Mouse (Mus musculus) E14TG2a.4 (cell line): ENCODE results near the gene Atat1.
A peak's percentile ranks its signal among the peaks of the same experiment; 100 is the strongest.

Experiments used
- H3K27me3 ChIP-seq: 2 replicates; pipeline ENCODE4 v1.6.1; 2014; ENCODE audit warnings: low read length, control low read depth; ENCODE audit not compliant: insufficient read depth
- H3K36me3 ChIP-seq: 2 replicates; pipeline ENCODE4 v1.6.1; 2014; ENCODE audit warnings: low read length, control low read depth; ENCODE audit not compliant: insufficient read depth
- H3K4me1 ChIP-seq: replicated peaks from 2 replicates; pipeline ENCODE4 v1.6.1; 2014; ENCODE audit warnings: low read depth, low read length, control low read depth
- H3K4me3 ChIP-seq: replicated peaks from 2 replicates; pipeline ENCODE4 v1.5.1; 2014; ENCODE audit warnings: mild to moderate bottlenecking, low read length
- H3K9me3 ChIP-seq: 2 replicates; pipeline ENCODE4 v1.6.1; 2014; ENCODE audit warnings: low read length, control low read depth
- CTCF ChIP-seq: conservative IDR thresholded peaks from 2 replicates; pipeline ENCODE4 v1.5.1; 2014; ENCODE audit warnings: low read length
- NANOG ChIP-seq: IDR thresholded peaks from 2 replicates; pipeline ENCODE4 v1.6.1; 2014; ENCODE audit warnings: borderline replicate concordance, low read length, mixed read lengths
- POU5F1 ChIP-seq: IDR thresholded peaks from 2 replicates; pipeline ENCODE4 v1.6.1; 2014; ENCODE audit warnings: low read length, borderline replicate concordance

Gene Atat1

DNA sequence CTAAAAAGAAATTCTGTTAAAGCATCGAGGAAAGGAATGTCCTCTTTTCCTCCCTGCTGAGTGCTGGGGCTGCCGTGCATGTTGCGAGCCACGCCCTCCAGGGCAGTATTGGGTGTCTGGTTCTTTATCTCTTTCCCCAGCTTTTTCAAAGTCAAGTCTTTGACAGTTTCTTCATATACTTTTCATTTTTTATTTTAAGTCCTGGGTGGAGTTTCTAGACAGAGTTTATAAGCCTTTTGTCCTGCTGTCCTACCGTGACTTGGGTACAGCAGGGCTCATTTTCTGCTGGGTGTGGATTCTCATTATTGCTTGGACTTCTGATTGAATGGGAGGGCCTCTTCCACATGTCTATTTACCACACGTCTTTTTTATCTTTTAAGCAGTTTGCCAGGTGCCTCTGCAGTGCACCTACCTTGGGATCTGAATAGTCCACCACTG, 10.0 kb upstream of the Atat1 start:
- TF ChIP-seq NANOG (no peak), CTCF (no peak), POU5F1 (no peak)
- Histone ChIP-seq H3K27me3 (no peaks in the 10 kb centered on the region), H3K4me3 (peak overlapping the region; percentile 99), H3K9me3 (no peaks in the 10 kb centered on the region), H3K36me3 (peaks cover 69% of the 10 kb centered on the region), H3K4me1 (peaks cover 44% of the 10 kb centered on the region)

DNA sequence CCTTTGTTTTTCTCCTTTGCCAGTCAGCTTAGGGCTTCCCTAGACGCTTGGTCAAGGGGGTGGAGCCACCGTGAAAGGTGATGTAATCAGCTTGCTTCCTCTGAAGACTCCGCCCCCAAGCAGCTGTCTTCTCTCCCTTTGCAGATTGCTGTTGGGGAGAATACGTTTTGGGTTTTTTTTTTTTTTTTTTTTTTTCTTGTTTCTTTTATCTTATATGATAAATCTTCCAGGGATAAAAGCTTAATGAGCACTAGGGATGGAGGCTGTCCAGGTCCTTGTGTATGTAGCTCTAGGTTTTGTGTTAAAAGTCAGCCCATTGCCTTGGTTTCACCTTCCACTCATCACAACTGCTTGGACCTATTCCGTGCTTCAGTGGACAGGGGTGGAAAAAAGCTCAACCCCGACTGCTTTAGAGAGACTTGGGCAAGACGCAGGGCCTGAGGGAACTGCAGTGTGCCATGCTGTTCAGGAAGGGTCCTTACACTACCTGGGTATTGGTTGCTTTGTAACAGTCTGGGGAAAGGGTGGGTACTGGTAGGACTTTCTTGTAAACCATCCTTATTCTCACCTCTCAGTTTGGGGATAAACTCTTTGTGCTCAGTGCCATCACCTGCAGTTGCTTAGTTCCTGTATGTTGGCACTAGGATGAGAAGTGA, 9.3 kb upstream of the Atat1 start:
- no peaks in the 10 kb centered on the region for H3K27me3 ChIP-seq
- H3K4me1 ChIP-seq, result peaks cover 50% of the 10 kb centered on the region
- H3K4me3 ChIP-seq, result peak overlapping the region; percentile 99
- H3K36me3 ChIP-seq, result peaks cover 69% of the 10 kb centered on the region
- TF ChIP-seq POU5F1, result no peak
- no peaks in the 10 kb centered on the region for H3K9me3 ChIP-seq

DNA sequence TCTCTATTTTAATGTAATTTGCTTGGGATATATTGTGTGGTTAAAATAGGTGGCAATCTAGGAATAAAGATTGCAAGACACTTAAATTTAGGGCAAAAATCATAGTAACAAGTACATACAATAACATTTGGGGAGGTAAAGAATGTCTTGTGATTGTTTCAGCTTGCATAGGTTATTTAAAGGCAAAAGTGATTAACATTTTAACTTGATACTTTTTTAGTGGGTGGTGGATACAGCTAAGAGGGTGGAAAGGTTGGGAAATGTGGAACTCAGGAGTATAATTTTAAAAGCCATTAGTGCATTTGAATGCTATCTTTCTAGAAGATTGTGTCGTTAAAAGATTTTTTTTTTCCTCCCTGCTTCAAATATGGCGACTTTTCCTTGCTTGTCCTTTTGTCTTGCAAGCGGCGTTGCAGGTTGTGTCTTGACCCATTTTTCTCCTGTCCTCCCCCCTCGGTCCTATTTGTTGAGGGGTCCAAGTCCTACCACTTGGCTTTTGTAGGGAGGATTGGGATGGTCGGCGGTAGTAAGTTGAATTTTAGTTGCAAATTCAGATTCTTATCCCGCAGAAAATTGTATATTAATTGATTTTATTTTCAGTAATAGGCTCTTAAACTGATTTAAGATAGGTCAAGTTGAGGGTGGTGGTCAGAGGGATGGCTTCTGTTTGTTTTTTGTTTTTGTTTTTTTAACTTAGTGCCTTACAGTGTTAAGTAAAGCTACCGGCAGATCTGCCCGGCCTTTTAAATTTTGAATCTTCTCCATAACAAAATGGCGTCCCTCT, 8.6 kb upstream of the Atat1 start:
- Histone ChIP-seq H3K4me3 (peak overlapping the region; percentile 99), H3K9me3 (no peaks in the 10 kb centered on the region), H3K4me1 (peaks cover 50% of the 10 kb centered on the region), H3K27me3 (no peaks in the 10 kb centered on the region), H3K36me3 (peaks cover 69% of the 10 kb centered on the region)
- TF ChIP-seq POU5F1 (no peak), NANOG (no peak), CTCF (no peak)

DNA sequence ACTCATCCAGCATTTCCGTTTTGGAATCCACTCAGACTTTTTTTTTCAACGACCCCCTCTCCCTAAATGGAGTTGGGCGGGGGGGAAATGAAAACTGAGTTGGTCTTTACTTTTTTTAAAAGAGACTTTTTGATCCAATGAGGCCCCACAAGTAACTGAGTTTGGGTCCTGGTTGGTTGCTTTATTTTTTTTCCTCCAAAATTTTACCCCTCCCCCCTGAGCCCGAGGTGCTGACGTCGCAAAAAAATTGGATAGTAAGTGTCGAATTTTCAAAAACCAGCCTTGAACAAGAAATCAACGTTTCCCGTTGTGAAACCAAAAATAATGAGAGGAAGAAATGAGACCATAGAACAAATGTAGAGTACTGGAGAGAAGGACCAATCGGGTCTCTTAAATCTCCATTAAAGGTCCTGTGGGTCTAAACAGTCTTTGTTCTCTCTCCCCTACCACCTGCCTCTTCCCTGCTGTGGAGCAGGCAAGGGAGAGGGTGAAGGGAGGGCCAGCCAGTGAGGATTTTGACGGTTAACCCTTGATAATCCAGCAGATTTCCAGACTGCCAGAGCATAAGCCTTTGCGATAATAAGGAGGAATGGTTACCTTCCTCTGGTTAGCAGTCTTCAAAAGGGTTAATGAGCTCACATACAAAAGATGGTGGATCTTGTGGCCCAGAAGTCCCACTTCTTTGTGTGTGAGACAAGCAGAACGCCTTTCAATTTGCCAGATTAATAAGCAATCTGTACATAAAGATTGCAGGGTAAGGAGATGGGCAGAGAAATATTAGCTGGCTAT, 7.8 kb upstream of the Atat1 start:
- no peaks in the 10 kb centered on the region for H3K9me3 ChIP-seq
- no peaks in the 10 kb centered on the region for H3K27me3 ChIP-seq
- H3K4me3 ChIP-seq, result peak overlapping the region; percentile 99
- peaks cover 58% of the 10 kb centered on the region for H3K4me1 ChIP-seq
- peaks cover 69% of the 10 kb centered on the region for H3K36me3 ChIP-seq
- TF ChIP-seq POU5F1 (no peak), NANOG (no peak), CTCF (no peak)

DNA sequence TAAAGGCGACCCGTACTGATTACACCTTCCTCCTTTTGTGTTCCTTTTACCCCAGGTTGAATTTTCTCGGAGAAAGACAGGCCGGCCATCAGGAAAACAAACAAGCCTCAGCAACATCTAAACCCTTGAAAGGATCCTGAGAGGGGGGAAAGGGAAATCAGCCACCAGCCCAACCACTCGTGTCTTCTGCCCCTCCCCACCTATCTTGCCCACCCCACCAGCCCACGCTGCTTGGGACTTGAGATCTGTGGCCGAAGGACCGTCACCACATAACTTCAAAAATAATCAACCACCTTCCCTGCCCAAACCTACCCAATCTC, 7.2 kb upstream of the Atat1 start:
- H3K36me3 ChIP-seq, result peaks cover 69% of the 10 kb centered on the region

DNA sequence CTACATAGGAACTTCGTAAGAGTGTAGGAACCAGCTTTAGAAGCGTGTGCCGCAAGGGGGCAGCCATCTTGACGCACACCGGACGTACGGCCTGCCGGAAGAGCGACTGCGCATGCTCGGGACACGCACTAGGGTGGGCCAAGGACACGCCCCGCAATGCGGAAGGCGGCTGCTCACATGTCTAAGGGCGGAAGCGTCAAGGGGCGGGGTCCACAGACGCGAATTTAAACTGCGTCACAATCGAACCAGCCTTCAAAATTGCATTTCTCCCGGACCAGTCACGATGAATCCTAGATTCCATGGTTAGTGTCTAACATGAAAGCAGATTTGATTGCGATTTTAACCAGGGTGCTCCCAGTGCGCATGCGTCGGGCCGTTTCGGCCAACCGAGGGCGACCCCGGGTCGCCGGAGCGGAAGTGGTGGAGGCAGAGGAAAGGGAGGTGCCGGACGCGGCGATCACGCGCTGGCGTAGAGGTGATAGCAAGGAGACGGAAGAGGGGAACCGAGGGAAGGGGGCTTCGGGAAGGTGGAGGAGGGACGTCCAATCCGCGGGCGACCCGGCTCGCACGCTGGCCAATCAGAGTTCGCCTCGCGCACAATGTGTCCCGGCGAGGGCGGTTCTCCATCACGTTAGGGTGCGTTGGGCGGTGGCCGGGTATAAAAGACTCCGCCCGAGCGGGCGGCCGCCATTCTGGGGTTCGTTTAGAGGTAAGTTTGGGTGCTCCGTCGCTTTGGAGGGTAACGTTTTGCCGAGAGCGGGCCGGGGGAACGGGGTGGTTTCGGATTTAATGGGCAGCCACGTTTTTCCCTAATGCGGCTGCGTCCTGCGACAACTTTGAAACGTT, 6.6 kb upstream of the Atat1 start, which contains the start of the genes Mrps18b and Ppp1r10:
Mrps18b (minus strand) TSS at position 93 of the 846 bp plus-strand sequence.
Ppp1r10 (plus strand) TSS at position 138 of the 846 bp plus-strand sequence.
- H3K27me3 ChIP-seq, result no peaks in the 10 kb centered on the region
- no peak for TF ChIP-seq NANOG
- no peak for TF ChIP-seq POU5F1
- 0 out of 2 replicates have a peak, but pooled peaks have one; percentile 13 for TF ChIP-seq CTCF

More for the DNA sequence above, 7.2 kb upstream of the Atat1 start:
- H3K4me3 ChIP-seq, result peak overlapping the region; percentile 99
- H3K27me3 ChIP-seq, result no peaks in the 10 kb centered on the region
- H3K9me3 ChIP-seq, result no peaks in the 10 kb centered on the region
- TF ChIP-seq CTCF (no peak), POU5F1 (no peak), NANOG (no peak)
- peaks cover 58% of the 10 kb centered on the region for H3K4me1 ChIP-seq

DNA sequence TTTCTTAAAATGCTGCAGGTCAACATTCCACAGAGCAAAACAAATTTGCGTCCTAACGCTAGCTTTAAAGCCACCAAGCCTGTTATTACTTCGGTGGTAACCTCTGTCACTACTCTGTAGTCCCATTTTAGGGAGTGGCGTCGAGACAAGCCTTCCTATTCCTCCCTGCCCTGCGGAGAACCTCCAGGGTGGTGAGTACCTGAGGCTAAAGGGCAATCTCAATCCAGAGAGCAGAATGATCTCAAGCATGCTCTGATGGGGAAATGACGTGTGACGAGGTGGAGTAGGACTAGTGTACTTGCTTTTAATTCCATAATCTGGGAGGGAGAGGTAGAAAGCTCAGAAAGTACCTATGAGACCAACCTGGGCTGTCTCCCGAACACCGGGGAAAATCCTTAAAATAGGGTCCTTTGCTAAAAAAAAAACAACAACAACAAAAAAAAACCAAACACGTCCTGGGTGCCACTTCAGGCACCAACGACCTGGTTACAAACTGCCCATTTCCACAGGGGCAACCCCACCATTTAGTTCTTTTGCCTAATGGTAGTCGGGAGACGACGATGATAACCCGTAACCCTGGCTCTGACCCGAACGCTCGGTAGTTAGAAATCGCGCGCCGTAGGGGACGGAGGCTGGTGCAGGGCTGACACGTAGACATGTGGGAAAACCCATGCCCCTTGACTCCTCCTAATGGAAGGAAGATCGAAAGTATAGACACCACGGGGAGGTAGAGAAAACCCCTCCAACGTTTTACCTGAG, 5.8 kb upstream of the Atat1 start:
- Histone ChIP-seq H3K4me1 (peaks cover 56% of the 10 kb centered on the region), H3K4me3 (peak overlapping the region; percentile 99), H3K9me3 (no peaks in the 10 kb centered on the region), H3K27me3 (no peaks in the 10 kb centered on the region), H3K36me3 (peaks cover 70% of the 10 kb centered on the region)
- TF ChIP-seq NANOG, result no peak
- TF ChIP-seq POU5F1, result no peak
- TF ChIP-seq CTCF, result no peak; the same call in 1 of the 2 replicates

More for the DNA sequence above, 6.6 kb upstream of the Atat1 start, which contains the start of the genes Mrps18b and Ppp1r10:
- Histone ChIP-seq H3K4me1 (peaks cover 56% of the 10 kb centered on the region), H3K4me3 (peak within 1 kb of the TSS; percentile 99), H3K9me3 (no peaks in the 10 kb centered on the region), H3K36me3 (peaks cover 69% of the 10 kb centered on the region)
